Mouse (Mus musculus) embryonic fibroblast, embryonic 13.5 days (primary cell): ENCODE data around the gene Pde8b. TPM values are rescaled to one million over a fixed set of nuclear protein-coding genes. Genes with fewer than 3 reads are reported as not detected.

Experiments
- H3K27ac ChIP-seq: 2 replicates; pipeline ENCODE4 v1.5.1; 2012; ENCODE audit warnings: low read length, control low read depth, inconsistent platforms; ENCODE audit not compliant: insufficient read depth
- H3K4me1 ChIP-seq: 2 replicates; pipeline ENCODE4 v1.6.1; 2011; ENCODE audit warnings: low read length; ENCODE audit not compliant: control insufficient read depth, insufficient read depth
- H3K4me3 ChIP-seq: 2 replicates; pipeline ENCODE4 v1.5.1; 2011; ENCODE audit warnings: mild to moderate bottlenecking, control low read depth, low read length; ENCODE audit not compliant: insufficient read depth
- CTCF ChIP-seq: IDR thresholded peaks from 2 replicates; pipeline ENCODE4 v1.5.1; 2011; ENCODE audit warnings: mild to moderate bottlenecking, control low read depth, low read length, moderate library complexity, borderline replicate concordance; ENCODE audit not compliant: insufficient read depth
- POLR2A ChIP-seq: IDR thresholded peaks from 2 replicates; pipeline ENCODE4 v1.6.1; 2011; ENCODE audit warnings: low read depth, mild to moderate bottlenecking, control low read depth, low read length, moderate library complexity
- polyA plus RNA-seq: library from polyadenylated mRNA; stranded (reverse); fragments of >200 nt; gene quantifications from 2 replicates; pipeline ENCODE4 v1.2.4, GENCODE M21; 2011; ENCODE audit warnings: low read depth; ENCODE audit not compliant: missing spikeins, insufficient read length

Gene Pde8b
- polyA plus RNA-seq, 1 experiment: 21.7 TPM

- Histone ChIP-seq H3K4me1 (peaks cover 2% of the 10 kb centered on the region; the same call in 1 of the 2 replicates), H3K4me3 (no peak overlapping the region), H3K27ac (no peak overlapping the region)
- TF ChIP-seq POLR2A (no peak), CTCF (no peak)
These were observed 124.5 kb downstream of the Pde8b start for GRCm38 (mm10) chr13:95125546-95126215.

- no peaks in the 10 kb centered on the region for H3K4me1 ChIP-seq
- H3K4me3 ChIP-seq: no peak overlapping the region
- no peak overlapping the region for H3K27ac ChIP-seq
- TF ChIP-seq CTCF (no peak), POLR2A (no peak)
These were observed 129.6 kb downstream of the Pde8b start for GRCm38 (mm10) chr13:95120570-95120969.

GRCm38 (mm10) chr13:95113763-95114162, 136.4 kb downstream of the Pde8b start:
- Histone ChIP-seq H3K4me3 (no peak overlapping the region), H3K27ac (no peak overlapping the region), H3K4me1 (no peaks in the 10 kb centered on the region)
- no peak for TF ChIP-seq CTCF
- TF ChIP-seq POLR2A: no peak

- H3K4me3 ChIP-seq: no peak overlapping the region
- H3K4me1 ChIP-seq: peaks cover 3% of the 10 kb centered on the region; the same call in 1 of the 2 replicates
- no peak overlapping the region for H3K27ac ChIP-seq
- TF ChIP-seq CTCF (no peak), POLR2A (no peak)
These were observed 140.6 kb downstream of the Pde8b start for GRCm38 (mm10) chr13:95109555-95109954.

- Histone ChIP-seq H3K4me1 (peaks cover 3% of the 10 kb centered on the region; the same call in 1 of the 2 replicates), H3K27ac (no peak overlapping the region), H3K4me3 (no peak overlapping the region)
- TF ChIP-seq POLR2A: no peak
- TF ChIP-seq CTCF: no peak
These were observed 142.1 kb downstream of the Pde8b start for GRCm38 (mm10) chr13:95108035-95108434.

- TF ChIP-seq CTCF: no peak
- TF ChIP-seq POLR2A: no peak
- Histone ChIP-seq H3K4me3 (no peak overlapping the region), H3K27ac (no peak overlapping the region), H3K4me1 (peaks cover 3% of the 10 kb centered on the region; the same call in 1 of the 2 replicates)
These were observed 145.3 kb downstream of the Pde8b start for GRCm38 (mm10) chr13:95104865-95105264.

GRCm38 (mm10) chr13:95102985-95103590, 147.0 kb downstream of the Pde8b start:
- TF ChIP-seq POLR2A (no peak), CTCF (no peak)
- H3K4me3 ChIP-seq: no peak overlapping the region
- H3K4me1 ChIP-seq: peaks cover under 1% of the 10 kb centered on the region; the same call in 1 of the 2 replicates
- peak overlapping the region; percentile 64 for H3K27ac ChIP-seq

- no peaks in the 10 kb centered on the region for H3K4me1 ChIP-seq
- no peak overlapping the region for H3K4me3 ChIP-seq
- TF ChIP-seq POLR2A (no peak), CTCF (no peak)
- H3K27ac ChIP-seq: no peak overlapping the region
These were observed 148.8 kb downstream of the Pde8b start for GRCm38 (mm10) chr13:95101315-95101714.

- no peak for TF ChIP-seq POLR2A
- no peak for TF ChIP-seq CTCF
- Histone ChIP-seq H3K4me3 (no peak overlapping the region), H3K27ac (no peak overlapping the region), H3K4me1 (no peaks in the 10 kb centered on the region)
These were observed 151.0 kb downstream of the Pde8b start for GRCm38 (mm10) chr13:95098931-95099720.

- TF ChIP-seq CTCF: no peak
- no peak for TF ChIP-seq POLR2A
- Histone ChIP-seq H3K4me1 (no peaks in the 10 kb centered on the region), H3K27ac (no peak overlapping the region), H3K4me3 (no peak overlapping the region)
These were observed 153.5 kb downstream of the Pde8b start for GRCm38 (mm10) chr13:95096646-95097045.
